Mouse (Mus musculus): Measurements from ENCODE around the gene Clic4.

- no peak; the same call in 1 of the 2 replicates for TF ChIP-seq CTCF (IDR thresholded peaks at IDR 0.05; ENCODE audit: borderline replicate concordance, extremely low read depth, insufficient read depth, insufficient read length)
- no peak for TF ChIP-seq POLR2A (IDR thresholded peaks at IDR 0.05; ENCODE audit: borderline replicate concordance, extremely low read depth, insufficient read depth, insufficient read length, poor library complexity, severe bottlenecking)
Observed at GRCm38 (mm10) chr4:135283875-135284274, 11.3 kb upstream of the Clic4 start.

Data from brain, embryonic 14.5 days (tissue).